Mouse (Mus musculus) myocyte (in vitro differentiated cells): ENCODE measurements around the gene Trnau1ap. TPM values are rescaled to one million over a fixed set of nuclear protein-coding genes. Genes with fewer than 3 reads are reported as not detected.
"Not testable (repeated sequence)": the region's sequence is repeated elsewhere in the genome, so short reads cannot be mapped to it uniquely, and the experiment has no call there.

Source experiments
- H3K27me3 ChIP-seq: one replicate; pipeline ENCODE4 v1.6.1; 2011; ENCODE audit not compliant: control insufficient read depth, insufficient read depth, insufficient read length
- H3K36me3 ChIP-seq: one replicate; pipeline ENCODE4 v1.6.1; 2011; ENCODE audit not compliant: control insufficient read depth, insufficient read depth
- H3K4me2 ChIP-seq: one replicate; pipeline ENCODE4 v1.6.1; 2011; ENCODE audit warnings: low read depth, control low read depth
- H3K4me3 ChIP-seq: one replicate; pipeline ENCODE4 v1.5.1; 2011; ENCODE audit warnings: mild to moderate bottlenecking, control low read depth, moderate library complexity
- H3K79me2 ChIP-seq: one replicate; pipeline ENCODE4 v1.6.1; 2011; ENCODE audit not compliant: control insufficient read depth, insufficient read depth
- H3ac ChIP-seq: one replicate; pipeline ENCODE4 v1.6.1; 2011; ENCODE audit not compliant: control insufficient read depth, insufficient read length
- CEBPB ChIP-seq: IDR thresholded peaks from 2 replicates; pipeline ENCODE4 v1.6.1; 2011; ENCODE audit warnings: mild to moderate bottlenecking, moderate library complexity; ENCODE audit not compliant: poor library complexity, insufficient read depth, severe bottlenecking
- E2F4 ChIP-seq: IDR thresholded peaks from one replicate; pipeline ENCODE4 v1.6.1; 2011; ENCODE audit warnings: mild to moderate bottlenecking, control low read depth, moderate library complexity; ENCODE audit not compliant: insufficient read depth
- MAX ChIP-seq: IDR thresholded peaks from one replicate; pipeline ENCODE4 v1.6.1; 2011; ENCODE audit warnings: low read depth, mild to moderate bottlenecking, control low read depth
- MYOD1 ChIP-seq, 3 experiments: IDR thresholded peaks; one replicate each; pipeline ENCODE4 v1.6.1; 2011; ENCODE audit warnings: control low read depth in 2 of 3, low read depth in 2 of 3, mild to moderate bottlenecking in 2 of 3, moderate library complexity in 1 of 3; ENCODE audit not compliant: insufficient read length in 2 of 3, control insufficient read depth in 1 of 3
- MYOG ChIP-seq, 3 experiments: IDR thresholded peaks; one replicate each; pipeline ENCODE4 v1.6.1; 2011; ENCODE audit warnings: control low read depth in 2 of 3, low read depth in 2 of 3, mild to moderate bottlenecking in 2 of 3; ENCODE audit not compliant: insufficient read length in 2 of 3, control insufficient read depth in 1 of 3, insufficient read depth in 1 of 3
- POLR2A ChIP-seq: IDR thresholded peaks from one replicate; pipeline ENCODE4 v1.6.1; 2011; ENCODE audit warnings: low read depth, mild to moderate bottlenecking, control low read depth, moderate library complexity; ENCODE audit not compliant: insufficient read length
- POLR2AphosphoS2 ChIP-seq: IDR thresholded peaks from one replicate; pipeline ENCODE4 v1.6.1; 2011; ENCODE audit warnings: low read depth, control low read depth; ENCODE audit not compliant: insufficient read length
- REST ChIP-seq: IDR thresholded peaks from one replicate; pipeline ENCODE4 v1.6.1; 2011; ENCODE audit warnings: mild to moderate bottlenecking, control low read depth, moderate library complexity; ENCODE audit not compliant: insufficient read depth, insufficient read length
- SRF ChIP-seq: IDR thresholded peaks from one replicate; pipeline ENCODE4 v1.6.1; 2011; ENCODE audit warnings: low read depth; ENCODE audit not compliant: control insufficient read depth, insufficient read length
- TCF12 ChIP-seq: IDR thresholded peaks from one replicate; pipeline ENCODE4 v1.6.1; 2011; ENCODE audit warnings: mild to moderate bottlenecking, control low read depth; ENCODE audit not compliant: poor library complexity, insufficient read depth, severe bottlenecking
- TCF3 ChIP-seq: IDR thresholded peaks from one replicate; pipeline ENCODE4 v1.6.1; 2011; ENCODE audit warnings: low read depth, control low read depth; ENCODE audit not compliant: insufficient read length
- USF1 ChIP-seq: IDR thresholded peaks from one replicate; pipeline ENCODE4 v1.6.1; 2011; ENCODE audit warnings: low read depth, mild to moderate bottlenecking, control low read depth, moderate library complexity
- polyA plus RNA-seq: library from polyadenylated mRNA; unstranded; fragments of >200 nt; fragmentation: generic; extraction: Trizol; gene quantifications from one replicate; pipeline ENCODE4 v1.2.1, GENCODE M21; 2012; ENCODE audit warnings: missing spikeins

The Trnau1ap gene
- polyA plus RNA-seq, 1 experiment = 51.6 TPM

GRCm38 (mm10) chr4:132308437-132309139, 20.8 kb downstream of the Trnau1ap start:
- H3K4me2 ChIP-seq = peak overlapping the region; percentile 85
- peak overlapping the region; percentile 77 for H3ac ChIP-seq
- H3K36me3 ChIP-seq = peaks cover 15% of the 10 kb centered on the region
- H3K79me2 ChIP-seq = peaks cover 19% of the 10 kb centered on the region
- TF ChIP-seq POLR2AphosphoS2 (peak; percentile 99), POLR2A (peak; percentile 98), E2F4 (no peak), MYOG (IDR thresholded peaks at IDR 0.05; ENCODE audit: control insufficient read depth in 1 of 3, insufficient read depth in 1 of 3, insufficient read length in 2 of 3, low read depth in 2 of 3) (no peak), CEBPB (no peak), MYOD1 (IDR thresholded peaks at IDR 0.05; ENCODE audit: control insufficient read depth in 1 of 3, insufficient read length in 2 of 3, low read depth in 2 of 3) (no peak), REST (no peak)
- no peaks in the 10 kb centered on the region for H3K27me3 ChIP-seq
- H3K4me3 ChIP-seq = peak overlapping the region; percentile 86

- Histone ChIP-seq H3K4me2 (no peak overlapping the region), H3K4me3 (no peak overlapping the region), H3K27me3 (no peaks in the 10 kb centered on the region), H3K79me2 (peaks cover 19% of the 10 kb centered on the region), H3ac (no peak overlapping the region), H3K36me3 (peaks cover 8% of the 10 kb centered on the region)
- TF ChIP-seq SRF (no peak), E2F4 (no peak), USF1 (no peak), MYOG (IDR thresholded peaks at IDR 0.05; ENCODE audit: control insufficient read depth in 1 of 3, insufficient read depth in 1 of 3, insufficient read length in 2 of 3, low read depth in 2 of 3) (no peak), TCF3 (no peak), POLR2A (no peak), MAX (no peak), MYOD1 (IDR thresholded peaks at IDR 0.05; ENCODE audit: control insufficient read depth in 1 of 3, insufficient read length in 2 of 3, low read depth in 2 of 3) (no peak), POLR2AphosphoS2 (no peak), TCF12 (no peak), REST (no peak), CEBPB (no peak)
Observed at GRCm38 (mm10) chr4:132306004-132306403, 23.3 kb downstream of the Trnau1ap start.

GRCm38 (mm10) chr4:132305276-132305675, 24.1 kb downstream of the Trnau1ap start:
- Histone ChIP-seq H3ac (no peak overlapping the region), H3K4me3 (no peak overlapping the region), H3K36me3 (peaks cover 2% of the 10 kb centered on the region), H3K79me2 (peaks cover 14% of the 10 kb centered on the region), H3K4me2 (no peak overlapping the region), H3K27me3 (no peaks in the 10 kb centered on the region)
- TF ChIP-seq POLR2AphosphoS2 (no peak), USF1 (no peak)

GRCm38 (mm10) chr4:132303484-132303883, 25.9 kb downstream of the Trnau1ap start:
- not testable (repeated sequence) for H3K27me3 ChIP-seq, H3K79me2 ChIP-seq, H3K36me3 ChIP-seq
- H3K4me2 ChIP-seq = peak overlapping the region; percentile 32
- H3K4me3 ChIP-seq = peak overlapping the region; percentile 14
- peak overlapping the region; percentile 17 for H3ac ChIP-seq

GRCm38 (mm10) chr4:132302939-132303479, 26.3 kb downstream of the Trnau1ap start, which contains the start of gene Rab42:
TSS of gene Rab42 (minus strand) at chr4:132303385.
- no peaks in the 10 kb centered on the region for H3K27me3 ChIP-seq
- no peaks in the 10 kb centered on the region for H3K79me2 ChIP-seq
- H3K4me3 ChIP-seq = peak within 1 kb of the TSS; percentile 14
- TF ChIP-seq MAX (no peak), SRF (no peak), TCF3 (no peak), POLR2A (no peak), CEBPB (no peak), MYOG (IDR thresholded peaks at IDR 0.05; ENCODE audit: control insufficient read depth in 1 of 3, insufficient read depth in 1 of 3, insufficient read length in 2 of 3, low read depth in 2 of 3) (no peak), POLR2AphosphoS2 (no peak), MYOD1 (IDR thresholded peaks at IDR 0.05; ENCODE audit: control insufficient read depth in 1 of 3, insufficient read length in 2 of 3, low read depth in 2 of 3) (no peak), REST (no peak), E2F4 (no peak), USF1 (no peak), TCF12 (no peak)
- H3ac ChIP-seq = peak within 1 kb of the TSS; percentile 17
- no peaks in the 10 kb centered on the region for H3K36me3 ChIP-seq
- peak within 1 kb of the TSS; percentile 66 for H3K4me2 ChIP-seq
